Comparison of ENCODE assay signal across 17 mouse cellular contexts in the genomic region with DNA sequence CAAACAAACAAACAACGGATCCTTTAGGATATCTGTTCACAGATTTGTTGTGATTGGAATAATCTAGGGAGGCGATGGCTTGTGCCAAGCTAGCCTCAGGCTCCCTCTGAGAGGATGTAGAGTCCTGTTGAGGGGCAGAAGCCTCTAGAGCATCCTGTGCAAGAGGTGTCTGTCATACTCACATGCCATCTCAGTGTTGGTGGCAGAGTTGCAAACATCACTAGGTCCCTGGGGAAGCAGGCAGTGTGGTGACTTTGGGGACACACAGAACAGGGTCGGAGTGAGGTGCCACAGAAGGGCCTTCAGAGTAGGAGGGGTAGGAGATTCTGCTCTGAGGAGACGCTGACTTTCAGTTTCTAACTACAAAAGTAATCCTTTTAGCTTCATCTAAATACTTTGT. TPM values are rescaled to one million over a fixed set of nuclear protein-coding genes. Genes with fewer than 3 reads are reported as not detected.
DNase-seq lines count a peak whose midpoint lies in the region; ATAC-seq lines count a peak whose summit lies in the region.
"Had no signal": no experiment of that assay in that cellular context is flagged by ENCODE, and none has a peak within 500 bp of the region (broad histone marks: within the 10 kb centered on the region; RNA-seq: fewer than 3 reads in every experiment).

No protein-coding gene starts in this region.

- H3K4me1 ChIP-seq in neural tube, embryonic 13.5 days (replicated peaks), result peaks cover 13% of the 10 kb centered on the region; the same call in 1 of the 2 replicates
- H3K4me1 ChIP-seq in midbrain, embryonic 13.5 days (replicated peaks), result peaks cover 10% of the 10 kb centered on the region; the same call in 1 of the 2 replicates

- peaks cover 44% of the 10 kb centered on the region for H3K27me3 ChIP-seq in neural tube, embryonic 13.5 days
- peaks cover 43% of the 10 kb centered on the region for H3K27me3 ChIP-seq in midbrain, embryonic 13.5 days

- no peak for DNase-seq in neural tube, embryonic 10.5 days (ENCODE audit: extremely low spot score, low spot score)
- peak; percentile 68 for DNase-seq in naive thymus-derived CD4-positive, alpha-beta T cell, adult 2 months (ENCODE audit: low read depth)
- DNase-seq in right cerebral cortex, postnatal 25 days, result no peak
- DNase-seq in urinary bladder, adult 2 months (ENCODE audit: low spot score), result no peak
- DNase-seq: adrenal gland, adult 8-10 months; cerebellum, adult 8-10 months; heart, adult 18-20 months; lung, adult 2 months had no signal

- no peak overlapping the region for H3K9ac ChIP-seq in neural tube, embryonic 13.5 days
- no peak overlapping the region for H3K9ac ChIP-seq in midbrain, embryonic 13.5 days (replicated peaks)
- H3K9ac ChIP-seq: forebrain, embryonic 13.5 days; hindbrain, embryonic 12.5 days; limb, embryonic 12.5 days; neural tube, embryonic 15.5 days had no signal

- WGBS in neural tube, embryonic 13.5 days, result 65% methylated on average over 4 of the region's 4 CpGs
- 51% methylated on average over 4 of the region's 4 CpGs for WGBS in midbrain, embryonic 13.5 days

- no peak for ATAC-seq in neural tube, embryonic 13.5 days (ENCODE audit: low read depth)
- ATAC-seq in activated CD4-positive, CD25-positive, alpha-beta regulatory T cell, adult 4 months, result peak; percentile 52
- no peak for ATAC-seq in midbrain, embryonic 13.5 days
- ATAC-seq: forebrain, embryonic 13.5 days; midbrain, embryonic 16.5 days had no signal

- H3K4me2 ChIP-seq in neural tube, embryonic 13.5 days, result peak overlapping the region; percentile 13; the same call in 1 of the 2 replicates
- H3K4me2 ChIP-seq in midbrain, embryonic 13.5 days (replicated peaks), result no peak overlapping the region
- H3K4me2 ChIP-seq: forebrain, embryonic 13.5 days; hindbrain, embryonic 12.5 days; limb, embryonic 12.5 days had no signal

- H3K36me3 ChIP-seq in neural tube, embryonic 13.5 days, result no peaks in the 10 kb centered on the region
- no peaks in the 10 kb centered on the region for H3K36me3 ChIP-seq in midbrain, embryonic 13.5 days
- H3K36me3 ChIP-seq: hindbrain, embryonic 12.5 days; limb, embryonic 12.5 days; neural tube, embryonic 15.5 days had no signal

- no peak overlapping the region for H3K27ac ChIP-seq in neural tube, embryonic 13.5 days (replicated peaks)
- H3K27ac ChIP-seq in midbrain, embryonic 13.5 days, result no peak overlapping the region
- H3K27ac ChIP-seq: forebrain, embryonic 13.5 days; hindbrain, embryonic 12.5 days; limb, embryonic 12.5 days; neural tube, embryonic 15.5 days had no signal

- no peaks in the 10 kb centered on the region for H3K9me3 ChIP-seq in neural tube, embryonic 13.5 days
- no peaks in the 10 kb centered on the region for H3K9me3 ChIP-seq in midbrain, embryonic 13.5 days
- H3K9me3 ChIP-seq: forebrain, embryonic 13.5 days; hindbrain, embryonic 12.5 days; limb, embryonic 12.5 days; neural tube, embryonic 15.5 days had no signal

- H3K4me3 ChIP-seq in neural tube, embryonic 13.5 days, result no peak overlapping the region
- H3K4me3 ChIP-seq in midbrain, embryonic 13.5 days (replicated peaks), result no peak overlapping the region
- H3K4me3 ChIP-seq: forebrain, embryonic 13.5 days; hindbrain, embryonic 12.5 days; limb, embryonic 12.5 days; neural tube, embryonic 15.5 days had no signal

RNA-seq across cellular contexts. Expression of gene Itgb3, which starts 1.9 kb away (rescaled TPM):
- 2.9 and 3.1 TPM in 2 replicates for polyA plus RNA-seq in neural tube, embryonic 13.5 days (2015; fragmentation: Nextera tagmentation; extraction: Ambion mirVana)
- polyA plus RNA-seq in activated CD4-positive, CD25-positive, alpha-beta regulatory T cell, adult 4 months (2017; shearing (Covaris generic)), result 10 to 100 TPM; 12.8 to 14.3 TPM
- 48.6 and 62.7 TPM in 2 replicates for polyA plus RNA-seq in urinary bladder, adult 2 months (2012; rRNA removed)
- 0.62 and 0.98 TPM in 2 replicates for polyA plus RNA-seq in midbrain, embryonic 13.5 days (2015; fragmentation: Nextera tagmentation; extraction: Ambion mirVana)

RNA-seq across cellular contexts. Expression of gene Myl4, which starts 59.3 kb away (rescaled TPM):
- polyA plus RNA-seq in neural tube, embryonic 13.5 days (2015; fragmentation: Nextera tagmentation; extraction: Ambion mirVana), result 8.5 and 20.8 TPM in 2 replicates
- polyA plus RNA-seq in activated CD4-positive, CD25-positive, alpha-beta regulatory T cell, adult 4 months (2017; shearing (Covaris generic)), result 10 to 100 TPM in 1 of 2 experiments, 1 to 10 TPM in 1; 8.4 to 12.0 TPM
- polyA plus RNA-seq in urinary bladder, adult 2 months (2012; rRNA removed), result 78.5 and 80.4 TPM in 2 replicates
- polyA plus RNA-seq in midbrain, embryonic 13.5 days (2015; fragmentation: Nextera tagmentation; extraction: Ambion mirVana), result 2.1 and 2.6 TPM in 2 replicates
- polyA plus RNA-seq: macrophage had no signal

RNA-seq across cellular contexts. Expression of gene Cdc27, which starts 59.3 kb away (rescaled TPM):
- polyA plus RNA-seq in neural tube, embryonic 13.5 days (2015; fragmentation: Nextera tagmentation; extraction: Ambion mirVana), result 40.6 and 47.2 TPM in 2 replicates
- polyA plus RNA-seq in activated CD4-positive, CD25-positive, alpha-beta regulatory T cell, adult 4 months (2017; shearing (Covaris generic)), result 10 to 100 TPM; 18.3 to 21.7 TPM
- polyA plus RNA-seq in urinary bladder, adult 2 months (2012; rRNA removed), result 16.6 and 17.9 TPM in 2 replicates
- polyA plus RNA-seq in midbrain, embryonic 13.5 days (2015; fragmentation: Nextera tagmentation; extraction: Ambion mirVana), result 42.9 and 45.3 TPM in 2 replicates
